Mouse (Mus musculus) limb, embryonic 14.5 days (tissue): Measurements from ENCODE around the gene H2al2a. TPM values are rescaled to one million over a fixed set of nuclear protein-coding genes. Genes with fewer than 3 reads are reported as not detected.
"Not testable (repeated sequence)": the region's sequence is repeated elsewhere in the genome, so short reads cannot be mapped to it uniquely, and the experiment has no call there.

ENCODE experiments used
- ATAC-seq: fragments of 200-750 bp; cut with Nextera tagmentation; 2 replicates; pipeline ENCODE4 v1.8.0; 2017; ENCODE audit warnings: low read depth, moderate number of reproducible peaks, moderate TSS enrichment; ENCODE audit not compliant: low FRiP score
- DNase-seq: peaks from one replicate; pipeline ENCODE4 v3.0.0-alpha.2; 2015; ENCODE audit warnings: low spot score
- H3K27ac ChIP-seq: fragments of 300-500 bp; sonication (generic); replicated peaks from 2 replicates; pipeline ENCODE4 v1.5.1; 2014; ENCODE audit warnings: low read depth, mild to moderate bottlenecking, low read length, moderate library complexity, mixed read lengths
- H3K27me3 ChIP-seq: fragments of 300-500 bp; sonication (generic); 2 replicates; pipeline ENCODE4 v1.6.1; 2014; ENCODE audit warnings: low read length, mixed read lengths; ENCODE audit not compliant: control insufficient read depth, insufficient read depth
- H3K36me3 ChIP-seq: fragments of 300-500 bp; sonication (generic); 2 replicates; pipeline ENCODE4 v1.6.1; 2014; ENCODE audit warnings: mild to moderate bottlenecking, low read length, moderate library complexity, mixed read lengths; ENCODE audit not compliant: control insufficient read depth, insufficient read depth
- H3K4me1 ChIP-seq: fragments of 300-500 bp; sonication (generic); 2 replicates; pipeline ENCODE4 v1.6.1; 2014; ENCODE audit warnings: antibody characterized with exemption, low read length, mixed read lengths; ENCODE audit not compliant: control insufficient read depth, insufficient read depth
- H3K4me2 ChIP-seq: fragments of 300-500 bp; sonication (generic); replicated peaks from 2 replicates; pipeline ENCODE4 v1.6.1; 2014; ENCODE audit warnings: low read depth, mild to moderate bottlenecking, low read length, moderate library complexity; ENCODE audit not compliant: severe bottlenecking
- H3K4me3 ChIP-seq: fragments of 300-500 bp; sonication (generic); replicated peaks from 2 replicates; pipeline ENCODE4 v1.5.1; 2014; ENCODE audit warnings: low read length
- H3K9ac ChIP-seq: fragments of 300-500 bp; sonication (generic); 2 replicates; pipeline ENCODE4 v1.6.1; 2014; ENCODE audit warnings: mild to moderate bottlenecking, low read depth, low read length, moderate library complexity; ENCODE audit not compliant: severe bottlenecking
- H3K9me3 ChIP-seq: fragments of 300-500 bp; sonication (generic); 2 replicates; pipeline ENCODE4 v1.6.1; 2016; ENCODE audit warnings: low read length; ENCODE audit not compliant: control insufficient read depth
- POLR2A ChIP-seq: fragments of 200-500 bp; IDR thresholded peaks from 2 replicates; pipeline ENCODE4 v1.8.0; 2012; ENCODE audit warnings: inconsistent platforms, mild to moderate bottlenecking, moderate library complexity, borderline replicate concordance; ENCODE audit not compliant: insufficient read depth, insufficient read length; ENCODE audit errors: extremely low read depth
- WGBS: fragments of 180-500 bp; shearing (Covaris S2); extraction: QIAGEN DNeasy Blood & Tissue Kit; methylation state at CpG from one replicate; pipeline ENCODE4 v1.1.7; 2014; 5-methylcytosine and 5-hydroxymethylcytosine counted together
- polyA plus RNA-seq, 2 experiments: library from polyadenylated mRNA; depleted of rRNA in 1 of 2; stranded (reverse) in 1 of 2; unstranded in 1 of 2; fragments of >200 nt; fragmentation: Nextera tagmentation in 1 of 2; extraction: Ambion mirVana in 1 of 2; gene quantifications; 2 replicates each; pipeline versions ENCODE4 v1.2.1 to v1.2.3; 2012 to 2014

Gene H2al2a
- polyA plus RNA-seq, 2 experiments, result not detected

DNA sequence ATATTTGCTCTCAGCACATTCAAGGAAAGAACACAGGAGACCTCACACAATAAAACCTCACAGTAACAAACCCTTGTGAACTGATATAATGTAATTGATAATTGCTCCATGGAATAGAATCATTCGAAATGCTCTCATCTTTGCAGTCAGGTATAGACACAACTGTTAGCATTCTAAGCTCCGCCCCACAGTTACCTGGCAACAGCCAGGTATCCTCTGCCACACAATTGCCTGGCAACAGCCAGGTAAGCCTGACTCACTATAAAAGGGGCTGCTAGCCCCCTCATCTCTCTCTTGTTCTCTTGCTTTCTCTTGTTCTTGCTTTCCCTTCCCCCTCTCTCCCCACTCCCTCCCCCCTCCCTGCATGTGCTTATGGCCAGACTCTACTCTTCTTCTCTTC is 28.2 kb downstream of the H2al2a start:
- DNase-seq (no peak), ATAC-seq (no peak)
- 78% methylated on average over 2 of the region's 2 CpGs for WGBS
- no peak overlapping the region for H3K4me2 ChIP-seq
- no peaks in the 10 kb centered on the region for H3K36me3 ChIP-seq
- no peak overlapping the region for H3K9ac ChIP-seq
- TF ChIP-seq POLR2A, result no peak
- H3K4me3 ChIP-seq, result no peak overlapping the region
- no peaks in the 10 kb centered on the region for H3K9me3 ChIP-seq
- no peaks in the 10 kb centered on the region for H3K27me3 ChIP-seq
- H3K4me1 ChIP-seq, result no peaks in the 10 kb centered on the region; the same call in 1 of the 2 replicates
- H3K27ac ChIP-seq, result no peak overlapping the region

DNA sequence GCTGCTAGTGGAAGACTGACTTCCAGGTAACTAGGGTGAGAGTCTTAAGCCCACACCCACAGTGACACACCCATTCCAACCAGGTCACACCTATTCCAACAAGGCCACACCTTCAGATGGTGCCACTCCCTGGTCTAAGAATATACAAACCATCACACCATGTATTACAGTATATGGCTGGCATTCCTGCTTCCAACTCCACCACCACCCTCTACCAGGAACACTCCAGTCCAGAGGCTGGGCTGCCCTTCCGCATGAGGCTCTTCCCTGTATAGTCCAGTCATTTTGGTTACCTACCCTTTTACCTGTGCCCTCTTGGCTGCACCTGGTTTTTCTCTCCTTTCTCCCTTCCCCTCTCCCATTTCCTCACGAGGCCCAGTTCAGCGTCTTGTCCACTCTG is 28.7 kb downstream of the H2al2a start:
- 81% methylated on average over 3 of the region's 3 CpGs for WGBS
- not testable (repeated sequence) for H3K27me3 ChIP-seq, H3K4me2 ChIP-seq, ATAC-seq, H3K4me1 ChIP-seq, H3K9ac ChIP-seq, H3K4me3 ChIP-seq, H3K9me3 ChIP-seq, H3K27ac ChIP-seq, H3K36me3 ChIP-seq, DNase-seq

DNA sequence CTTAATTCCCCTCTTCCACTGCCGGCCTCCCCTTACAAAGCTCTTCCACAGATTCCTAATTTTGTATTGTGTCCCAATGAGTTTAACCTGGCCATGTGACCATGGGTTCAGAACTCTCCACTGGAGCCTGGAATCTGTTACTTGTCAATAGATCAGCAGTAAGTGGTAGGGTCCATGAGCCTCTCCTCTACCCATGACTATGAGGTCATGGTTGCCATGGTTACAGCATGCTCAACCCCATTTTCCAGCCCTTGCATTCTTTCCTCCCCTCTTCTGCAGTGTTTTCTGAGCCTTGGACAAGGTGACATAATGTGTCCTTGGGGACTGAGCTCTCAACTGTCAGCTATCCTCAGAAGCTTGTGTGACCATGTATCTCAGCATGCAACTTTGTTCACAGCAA is 37.3 kb downstream of the H2al2a start:
- H3K4me3 ChIP-seq, result no peak overlapping the region
- no peaks in the 10 kb centered on the region for H3K4me1 ChIP-seq
- no peak overlapping the region for H3K27ac ChIP-seq
- H3K4me2 ChIP-seq, result no peak overlapping the region
- H3K36me3 ChIP-seq, result no peaks in the 10 kb centered on the region
- WGBS, result 60% methylated on average over 1 of the region's 1 CpGs
- H3K9me3 ChIP-seq, result 0 out of 2 replicates have a peak, but pooled peaks cover 4% of the 10 kb centered on the region
- TF ChIP-seq POLR2A, result no peak
- no peak overlapping the region for H3K9ac ChIP-seq
- no peak for ATAC-seq
- no peaks in the 10 kb centered on the region for H3K27me3 ChIP-seq
- no peak for DNase-seq

DNA sequence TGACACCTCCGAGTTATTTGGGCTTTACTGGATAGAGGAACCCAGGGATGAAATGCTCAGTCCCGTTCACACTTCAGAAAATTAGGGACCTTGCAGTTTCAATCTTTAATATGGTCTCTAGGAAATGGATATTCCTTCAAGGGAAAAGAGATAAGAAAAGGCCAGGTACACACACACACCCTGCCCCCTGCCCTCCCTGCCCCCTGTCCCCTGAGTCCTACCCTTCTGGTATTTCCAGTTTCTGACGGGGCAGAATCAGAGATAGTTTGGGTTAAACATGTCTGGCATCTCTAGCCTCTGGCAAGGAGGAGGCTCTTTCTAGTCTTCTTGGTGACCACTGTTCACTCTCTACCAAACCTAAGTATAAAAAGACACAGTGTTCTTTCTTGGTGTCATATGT is 49.9 kb downstream of the H2al2a start:
- H3K9ac ChIP-seq, result no peak overlapping the region
- TF ChIP-seq POLR2A, result no peak
- no peaks in the 10 kb centered on the region for H3K36me3 ChIP-seq
- no peaks in the 10 kb centered on the region for H3K4me1 ChIP-seq
- no peak overlapping the region for H3K4me3 ChIP-seq
- no peak for ATAC-seq
- no peak overlapping the region for H3K4me2 ChIP-seq
- H3K27me3 ChIP-seq, result no peaks in the 10 kb centered on the region
- H3K9me3 ChIP-seq, result no peaks in the 10 kb centered on the region
- DNase-seq, result no peak
- 56% methylated on average over 3 of the region's 3 CpGs for WGBS
- no peak overlapping the region for H3K27ac ChIP-seq

Other genes starting within 250 kb of the H2al2a start
- gene A930004D18Rik, start 40.8 kb upstream of the H2al2a start, polyA plus RNA-seq (2012; rRNA removed), result 8.8 and 10.8 TPM in 2 replicates
- 13.0 and 14.2 TPM in 2 replicates for gene A930004D18Rik, start 40.8 kb upstream of the H2al2a start, polyA plus RNA-seq (2014; fragmentation: Nextera tagmentation; extraction: Ambion mirVana)
- 18.7 and 19.0 TPM in 2 replicates for gene Skida1, start 52.1 kb upstream of the H2al2a start, polyA plus RNA-seq (2012; rRNA removed)
- gene Skida1, start 52.1 kb upstream of the H2al2a start, polyA plus RNA-seq (2014; fragmentation: Nextera tagmentation; extraction: Ambion mirVana), result 7.9 and 8.2 TPM in 2 replicates
- gene Mllt10, start 58.3 kb upstream of the H2al2a start, polyA plus RNA-seq (2012; rRNA removed), result 52.7 and 59.4 TPM in 2 replicates
- gene Mllt10, start 58.3 kb upstream of the H2al2a start, polyA plus RNA-seq (2014; fragmentation: Nextera tagmentation; extraction: Ambion mirVana), result 33.4 and 38.0 TPM in 2 replicates